Comparison of ENCODE assay signal across 21 mouse cellular contexts in the genomic region with DNA sequence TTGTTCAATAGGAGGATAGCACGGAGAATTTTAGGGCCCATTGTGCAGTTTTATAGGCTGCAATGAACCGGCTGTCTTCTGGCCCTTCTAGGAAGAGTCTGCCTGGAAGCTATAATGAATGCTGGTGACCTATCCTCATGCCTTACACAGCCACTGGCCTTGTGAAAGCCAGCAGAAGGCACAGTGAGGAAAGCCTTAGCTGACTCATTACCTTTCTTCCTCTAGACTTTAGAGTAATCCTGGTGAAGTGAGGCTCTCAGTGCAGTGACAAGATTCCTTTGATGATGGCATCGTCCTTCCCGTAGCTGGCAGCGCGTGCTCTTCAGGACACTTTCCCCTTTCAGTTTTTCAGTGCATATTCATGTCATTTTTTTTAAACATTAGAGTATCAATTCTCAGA. TPM values are rescaled to one million over a fixed set of nuclear protein-coding genes. Genes with fewer than 3 reads are reported as not detected.
"Had no signal": no experiment of that assay in that cellular context is flagged by ENCODE, and none has a peak within 500 bp of the region (broad histone marks: within the 10 kb centered on the region; RNA-seq: fewer than 3 reads in every experiment).

No protein-coding gene starts in this region.

- DNase-seq: lung, embryonic 14.5 days; lung, postnatal 10 days; lung, postnatal 4 days; midbrain, embryonic 14.5 days; retina, postnatal 1 day; right cerebral cortex, adult 18-20 months; right cerebral cortex, postnatal 14 days; thymus, adult 2 months; thymus, postnatal 25 days; thymus, postnatal 4 days had no signal

- H3K9me3 ChIP-seq: midbrain, embryonic 10.5 days; midbrain, embryonic 12.5 days; neural tube, embryonic 13.5 days; neural tube, embryonic 15.5 days; stomach, embryonic 15.5 days had no signal

- H3K4me2 ChIP-seq: lung, embryonic 14.5 days; midbrain, embryonic 12.5 days; neural tube, embryonic 13.5 days; neural tube, embryonic 15.5 days; stomach, embryonic 15.5 days had no signal

- H3K27ac ChIP-seq: midbrain, embryonic 10.5 days; midbrain, embryonic 12.5 days; neural tube, embryonic 13.5 days; neural tube, embryonic 15.5 days; stomach, embryonic 15.5 days; stomach, postnatal 0 days had no signal

- H3K4me3 ChIP-seq: midbrain, embryonic 10.5 days; midbrain, embryonic 12.5 days; myocyte; neural tube, embryonic 13.5 days; neural tube, embryonic 15.5 days; stomach, embryonic 15.5 days had no signal

- ATAC-seq: midbrain, embryonic 16.5 days had no signal

- H3K4me1 ChIP-seq: midbrain, embryonic 10.5 days; midbrain, embryonic 12.5 days; neural tube, embryonic 15.5 days; stomach, embryonic 15.5 days had no signal

- H3K9ac ChIP-seq: lung, embryonic 14.5 days; midbrain, embryonic 12.5 days; neural tube, embryonic 13.5 days; neural tube, embryonic 15.5 days; stomach, embryonic 15.5 days had no signal

- H3K36me3 ChIP-seq: midbrain, embryonic 10.5 days; midbrain, embryonic 12.5 days; neural tube, embryonic 13.5 days; neural tube, embryonic 15.5 days; stomach, embryonic 15.5 days had no signal

- H3K27me3 ChIP-seq: midbrain, embryonic 12.5 days; neural tube, embryonic 13.5 days; neural tube, embryonic 15.5 days; stomach, embryonic 15.5 days had no signal

RNA-seq across cellular contexts. Expression of a gene that starts 35.3 kb away (rescaled TPM):
- total RNA-seq: megakaryocyte, adult 5-6 weeks; megakaryocyte-erythroid progenitor cell, adult 5-6 weeks had no signal
- polyA plus RNA-seq: midbrain, embryonic 10.5 days; myocyte; neural tube, embryonic 11.5 days had no signal
